Mouse (Mus musculus): ENCODE measurements around the gene Kirrel.

Gene Kirrel

GRCm38 (mm10) chr3:87174096-87174768, at the start of gene Kirrel:
TSS of gene Kirrel (minus strand) at chr3:87174747.
- peak; percentile 51 to 70 for DNase-seq (ENCODE audit: low spot score in 2 of 2)

- no peak for DNase-seq (ENCODE audit: low spot score in 2 of 2)
Measured at GRCm38 (mm10) chr3:87223636-87224035, 49.1 kb upstream of the Kirrel start.

GRCm38 (mm10) chr3:87222346-87222745, 47.8 kb upstream of the Kirrel start:
- DNase-seq (ENCODE audit: low spot score in 2 of 2) = no peak

DNA sequence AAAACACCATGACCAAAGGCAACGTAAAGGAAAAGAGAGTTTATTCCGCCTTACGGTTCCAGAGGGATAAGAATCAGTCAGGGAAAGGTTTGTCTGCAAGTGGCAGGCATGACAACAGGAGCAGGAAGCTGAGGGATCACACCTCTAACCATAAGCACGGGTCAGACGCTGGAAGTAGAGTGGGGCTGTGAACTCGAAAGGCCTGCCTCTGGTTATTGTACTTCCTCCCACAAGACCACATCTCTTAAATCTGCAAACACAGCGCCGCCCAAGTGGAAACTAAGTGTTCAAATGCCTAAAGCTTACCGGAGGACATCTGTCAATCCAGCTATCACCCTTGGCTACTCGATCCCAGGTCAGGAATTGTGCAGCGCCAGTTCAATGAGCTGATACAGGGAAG, 40.6 kb upstream of the Kirrel start:
- DNase-seq (ENCODE audit: low spot score in 2 of 2) = no peak

DNA sequence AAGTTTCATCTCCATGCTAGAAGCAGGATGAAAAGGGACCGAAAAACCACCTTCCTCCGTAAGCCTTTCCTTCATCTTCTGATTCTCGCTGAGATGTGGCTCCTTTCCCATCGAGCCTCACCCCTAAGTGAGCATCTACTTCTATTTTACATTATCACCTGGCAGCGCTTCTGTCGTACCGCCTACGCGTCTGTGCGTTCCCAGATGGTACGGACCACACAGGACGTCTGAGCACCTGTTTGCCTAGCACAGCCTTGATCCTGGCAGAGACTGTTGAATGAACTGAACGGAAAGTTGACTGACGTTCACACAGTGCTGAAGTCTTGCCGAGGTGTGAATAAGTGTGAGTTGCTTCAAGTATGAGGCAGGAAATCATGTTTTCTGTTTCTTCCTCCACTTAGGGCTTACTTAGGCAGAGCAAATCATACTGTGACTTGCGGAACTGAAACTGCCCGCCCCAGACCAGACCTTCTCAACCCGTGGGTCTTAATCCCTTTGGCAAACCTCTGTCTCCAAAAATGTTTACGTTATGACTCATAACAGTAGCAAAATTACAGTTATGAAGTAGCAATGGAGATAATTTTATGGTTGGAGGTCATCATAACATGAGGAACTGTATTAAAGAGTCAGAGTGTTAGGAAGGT, 39.8 kb upstream of the Kirrel start:
- DNase-seq (ENCODE audit: low spot score in 2 of 2) = no peak

- DNase-seq (ENCODE audit: low spot score in 2 of 2) = no peak
Measured at GRCm38 (mm10) chr3:87206336-87207075, 32.0 kb upstream of the Kirrel start.

GRCm38 (mm10) chr3:87196637-87197036, 22.1 kb upstream of the Kirrel start:
- no peak for DNase-seq (ENCODE audit: low spot score in 2 of 2)

DNA sequence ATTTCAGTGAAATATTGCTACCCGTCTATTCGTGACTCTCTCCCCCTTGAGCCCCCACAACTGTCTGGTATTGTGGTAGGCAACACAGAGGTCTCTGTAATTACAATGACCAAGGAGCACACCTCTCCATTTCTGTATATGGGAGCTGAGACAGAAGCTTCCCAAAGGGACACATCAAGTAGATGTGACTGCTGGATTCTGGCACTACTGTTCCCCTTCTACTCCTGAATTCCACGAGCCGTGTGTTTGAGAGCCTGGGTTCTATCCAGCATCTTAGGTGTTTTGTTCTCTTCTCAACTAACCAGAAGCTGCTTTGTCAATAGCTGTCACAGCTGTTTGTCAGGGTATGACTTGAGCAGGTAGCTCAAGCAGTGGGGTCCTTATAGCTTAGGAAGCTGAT, 20.5 kb upstream of the Kirrel start:
- no peak for DNase-seq (ENCODE audit: low spot score in 2 of 2)

GRCm38 (mm10) chr3:87194591-87194990, 20.0 kb upstream of the Kirrel start:
- no peak for DNase-seq (ENCODE audit: low spot score in 2 of 2)

DNA sequence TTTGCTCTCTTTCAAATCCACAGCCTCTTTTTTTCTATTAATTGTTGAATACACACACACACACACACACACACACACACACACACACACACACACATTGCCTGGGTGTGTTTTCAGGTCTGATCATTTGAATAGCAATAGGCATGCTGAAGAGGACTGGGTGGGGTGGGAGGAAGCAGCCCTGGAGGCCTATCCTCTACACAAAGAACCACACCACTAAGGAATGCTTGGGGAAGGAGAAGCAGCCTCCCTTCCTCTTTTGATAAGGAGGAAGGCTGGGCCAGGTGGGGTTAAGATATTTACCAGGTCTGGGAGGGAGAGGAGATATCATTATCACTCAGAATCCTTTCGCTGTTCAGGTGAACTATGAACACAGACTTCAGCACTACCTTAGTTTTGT, 19.2 kb upstream of the Kirrel start:
- DNase-seq (ENCODE audit: low spot score in 2 of 2) = no peak

GRCm38 (mm10) chr3:87193352-87193751, 18.8 kb upstream of the Kirrel start:
- no peak for DNase-seq (ENCODE audit: low spot score in 2 of 2)

DNA sequence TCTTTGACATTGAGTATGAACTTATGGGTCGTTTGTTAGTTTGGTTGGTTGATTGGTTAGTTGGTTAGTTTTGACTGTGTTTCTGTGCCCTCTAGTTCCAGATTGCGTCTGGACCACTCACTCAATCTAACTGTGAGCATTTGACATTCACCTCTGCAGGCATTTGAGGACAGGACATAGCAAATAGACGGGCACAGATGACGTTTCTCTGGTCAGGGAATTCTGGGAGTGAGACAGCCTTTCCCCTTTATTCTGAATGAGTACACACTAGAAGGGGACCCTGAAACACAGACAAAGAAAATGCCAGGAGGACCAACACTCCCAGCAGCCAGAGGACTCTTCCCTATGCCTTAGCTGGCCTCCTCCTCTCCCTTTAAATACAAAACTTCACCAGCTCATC, 2.1 kb upstream of the Kirrel start:
- no peak for DNase-seq (ENCODE audit: low spot score in 2 of 2)

DNA sequence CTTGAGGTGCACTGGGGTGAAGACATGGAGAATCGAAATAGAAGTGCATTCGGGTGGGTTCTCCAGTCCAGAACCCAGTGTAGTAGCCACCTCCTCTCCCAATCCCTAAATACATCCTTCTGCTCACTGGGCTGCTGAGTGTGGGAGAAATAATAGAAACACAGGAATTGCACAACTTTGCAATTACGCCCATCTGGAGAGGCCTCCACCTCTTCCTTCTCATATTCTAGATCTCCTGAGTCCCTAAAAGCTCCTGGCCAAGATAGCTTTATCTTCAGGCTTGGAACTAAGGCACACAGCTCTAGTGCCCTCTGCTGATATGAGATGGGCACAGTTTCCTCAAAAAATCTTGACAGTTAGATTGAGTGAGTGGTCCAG, 880 bp upstream of the Kirrel start:
- DNase-seq (ENCODE audit: low spot score in 2 of 2) = no peak

GRCm38 (mm10) chr3:87174769-87175437, 356 bp upstream of the Kirrel start:
- DNase-seq (ENCODE audit: low spot score in 2 of 2) = no peak

GRCm38 (mm10) chr3:87173486-87174085, 961 bp downstream of the Kirrel start:
- no peak for DNase-seq (ENCODE audit: low spot score in 2 of 2)

GRCm38 (mm10) chr3:87173103-87173444, 1.5 kb downstream of the Kirrel start:
- no peak for DNase-seq (ENCODE audit: low spot score in 2 of 2)

- no peak for DNase-seq (ENCODE audit: low spot score in 2 of 2)
Measured at GRCm38 (mm10) chr3:87172351-87173102, 2.0 kb downstream of the Kirrel start.

- DNase-seq (ENCODE audit: low spot score in 2 of 2) = no peak
Measured at GRCm38 (mm10) chr3:87171201-87172100, 3.1 kb downstream of the Kirrel start.

GRCm38 (mm10) chr3:87169402-87170015, 5.0 kb downstream of the Kirrel start:
- no peak for DNase-seq (ENCODE audit: low spot score in 2 of 2)

- DNase-seq (ENCODE audit: low spot score in 2 of 2) = no peak
Measured at GRCm38 (mm10) chr3:87168756-87169155, 5.8 kb downstream of the Kirrel start.

Measured in cerebellum, postnatal 4 days (tissue).